Mouse (Mus musculus): ENCODE data around the gene Tnc. TPM values are rescaled to one million over a fixed set of nuclear protein-coding genes. Genes with fewer than 3 reads are reported as not detected.

The Tnc gene
- 1.6 and 1.8 TPM in 2 replicates for polyA plus RNA-seq (2012; rRNA removed)

DNA sequence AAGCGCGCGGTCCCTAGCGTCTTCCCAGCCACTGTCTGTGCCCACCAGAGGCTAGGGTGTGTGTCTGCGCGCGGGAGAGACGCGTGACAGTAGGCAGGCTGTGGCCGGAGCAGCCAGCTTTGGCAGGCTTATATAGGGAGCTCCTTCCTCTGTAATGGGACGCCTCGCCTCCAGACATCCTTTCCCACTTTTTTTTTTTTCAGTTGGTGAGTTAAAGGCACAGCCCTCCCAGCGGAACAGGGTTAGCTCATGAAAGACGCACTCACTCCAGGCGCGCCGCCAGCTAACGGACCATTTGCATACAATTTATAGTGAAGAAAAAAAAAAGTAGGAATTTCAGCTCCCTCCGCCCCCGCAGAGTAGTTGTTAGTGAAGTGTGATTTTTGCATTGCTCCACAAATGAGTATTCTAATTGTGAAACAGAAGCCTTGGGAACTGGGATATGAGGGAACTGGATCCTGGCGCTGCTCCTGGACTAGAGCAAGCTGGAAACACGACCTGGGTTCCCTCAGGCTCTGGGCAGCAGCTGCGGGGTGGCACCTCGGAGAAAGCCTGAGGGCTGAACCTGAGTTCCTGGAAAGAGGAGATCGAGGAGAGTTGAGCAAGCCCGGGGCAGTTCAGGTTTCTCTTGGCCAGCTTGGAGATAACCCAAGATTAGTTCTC is at the start of gene Tnc:
Tnc (minus strand) TSS at position 185 of the 663 bp plus-strand sequence.

Other genes starting within 250 kb of the Tnc start
- 0.01 TPM in 2 replicates for gene Tnfsf8, start 185.7 kb downstream of the Tnc start, polyA plus RNA-seq (2012; rRNA removed)